Mouse (Mus musculus): ENCODE results near the gene Mcts2. TPM values are rescaled to one million over a fixed set of nuclear protein-coding genes. Genes with fewer than 3 reads are reported as not detected.

The Mcts2 gene
- total RNA-seq (2023): 24.8 TPM

GRCm38 (mm10) chr2:152686806-152687267 lies at the start of gene Mcts2:
Mcts2 (plus strand) TSS chr2:152687035.

GRCm38 (mm10) chr2:152669256-152669638 lies 17.6 kb upstream of the Mcts2 start, which contains the start of gene H13:
H13 (plus strand) TSS chr2:152669461.

GRCm38 (mm10) chr2:152736090-152736601 lies 49.3 kb downstream of the Mcts2 start, which contains the start of gene Id1:
Id1 (plus strand) TSS chr2:152736251.

Other genes with a start within 250 kb of the Mcts2 start
- gene Defb23, start 222.4 kb upstream of the Mcts2 start, total RNA-seq (2023): not detected
- not detected for gene Defb20, start 210.0 kb upstream of the Mcts2 start, total RNA-seq (2023)
- gene Defb22, start 196.9 kb upstream of the Mcts2 start, total RNA-seq (2023): not detected
- gene Defb26, start 175.3 kb upstream of the Mcts2 start, total RNA-seq (2023): not detected
- not detected for gene Defb28, start 168.8 kb upstream of the Mcts2 start, total RNA-seq (2023)
- not detected for gene Defb29, start 146.9 kb upstream of the Mcts2 start, total RNA-seq (2023)
- gene Gm17416, start 117.7 kb upstream of the Mcts2 start, total RNA-seq (2023): not detected
- gene Defb21, start 114.3 kb upstream of the Mcts2 start, total RNA-seq (2023): not detected
- not detected for gene Defb19, start 106.7 kb upstream of the Mcts2 start, total RNA-seq (2023)
- gene Defb45, start 87.6 kb upstream of the Mcts2 start, total RNA-seq (2023): not detected
- gene Defb36, start 82.7 kb upstream of the Mcts2 start, total RNA-seq (2023): not detected
- not detected for gene Defb25, start 64.0 kb upstream of the Mcts2 start, total RNA-seq (2023)
- 0.35 TPM for gene Rem1, start 60.1 kb upstream of the Mcts2 start, total RNA-seq (2023)
- gene H13, start 17.6 kb upstream of the Mcts2 start, total RNA-seq (2023): 137 TPM
- 2.6 TPM for gene Id1, start 49.2 kb downstream of the Mcts2 start, total RNA-seq (2023)
- not detected for gene Cox4i2, start 67.1 kb downstream of the Mcts2 start, total RNA-seq (2023)
- gene Bcl2l1, start 144.7 kb downstream of the Mcts2 start, total RNA-seq (2023): 19.9 TPM
- gene Tpx2, start 160.9 kb downstream of the Mcts2 start, total RNA-seq (2023): 0.73 TPM
- gene Mylk2, start 224.3 kb downstream of the Mcts2 start, total RNA-seq (2023): not detected
- not detected for gene Foxs1, start 246.2 kb downstream of the Mcts2 start, total RNA-seq (2023)